Mouse (Mus musculus): ENCODE results near the gene 2410131K14Rik.

2410131K14Rik gene

GRCm38 (mm10) chr5:118311251-118311650, 66.2 kb downstream of the 2410131K14Rik start:
- DNase-seq (ENCODE audit: low spot score): no peak

DNA sequence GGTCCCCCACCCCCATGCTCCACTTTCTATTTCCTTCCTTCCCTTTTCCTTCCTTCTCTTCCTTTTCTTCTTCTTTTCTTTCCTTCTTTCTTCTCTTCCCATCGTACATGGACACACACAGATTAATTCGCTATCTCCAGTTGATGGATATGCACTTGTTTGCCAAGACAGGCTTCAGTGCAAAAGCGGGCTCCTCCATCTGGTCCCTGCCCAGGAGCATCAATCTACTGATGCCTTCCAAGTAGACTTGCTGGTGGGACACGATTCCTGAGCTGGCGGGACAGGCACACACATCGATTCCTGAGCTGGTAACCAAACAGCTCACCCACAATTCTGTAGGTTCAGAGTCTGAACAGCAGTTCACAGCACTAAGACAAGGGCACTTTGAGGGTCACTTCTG, 68.7 kb downstream of the 2410131K14Rik start:
- no peak for DNase-seq (ENCODE audit: low spot score)
